Mouse (Mus musculus) MEL (cell line): Measurements from ENCODE around the gene Abcc3. TPM values are rescaled to one million over a fixed set of nuclear protein-coding genes. Genes with fewer than 3 reads are reported as not detected.
A peak's percentile ranks its signal among the peaks of the same experiment; 100 is the strongest.

ENCODE experiments used
- DNase-seq: peaks from one replicate; pipeline ENCODE4 v3.0.0; 2011; ENCODE audit warnings: low read depth, low spot score
- H3K27ac ChIP-seq: 2 replicates; pipeline ENCODE4 v1.5.1; 2012; ENCODE audit warnings: low read depth, mild to moderate bottlenecking, control low read depth, low read length, moderate library complexity; ENCODE audit not compliant: control insufficient read depth
- H3K27me3 ChIP-seq, 2 experiments: fragments of 150-350 bp in 1 of 2; sonication (generic) in 1 of 2; 2 replicates each; pipeline ENCODE4 v1.6.1; 2012; ENCODE audit warnings: low read length in 2 of 2, mild to moderate bottlenecking in 2 of 2, improper control_type of control experiment in 1 of 2, moderate library complexity in 1 of 2; ENCODE audit not compliant: insufficient read depth in 2 of 2, control insufficient read depth in 1 of 2
- H3K36me3 ChIP-seq, 2 experiments: 2 replicates each; pipeline ENCODE4 v1.6.1; 2012 to 2014; ENCODE audit warnings: low read length in 2 of 2, improper control_type of control experiment in 1 of 2, inconsistent platforms in 1 of 2, mild to moderate bottlenecking in 1 of 2; ENCODE audit not compliant: insufficient read depth in 2 of 2, control insufficient read depth in 1 of 2
- H3K4me1 ChIP-seq, 2 experiments: fragments of 150-350 bp in 1 of 2; sonication (generic) in 1 of 2; 2 replicates each; pipeline ENCODE4 v1.6.1; 2012; ENCODE audit warnings: low read length in 2 of 2, improper control_type of control experiment in 1 of 2, mild to moderate bottlenecking in 1 of 2; ENCODE audit not compliant: insufficient read depth in 2 of 2, control insufficient read depth in 1 of 2
- H3K4me3 ChIP-seq, 2 experiments: fragments of 150-350 bp in 1 of 2; sonication (generic) in 1 of 2; 2 replicates each; pipeline ENCODE4 v1.5.1; 2012; ENCODE audit warnings: low read depth in 2 of 2, low read length in 2 of 2, mild to moderate bottlenecking in 2 of 2, moderate library complexity in 2 of 2, control low read depth in 1 of 2, improper control_type of control experiment in 1 of 2; ENCODE audit not compliant: control insufficient read depth in 1 of 2, insufficient read depth in 1 of 2
- H3K79me2 ChIP-seq: 2 replicates; pipeline ENCODE4 v1.6.1; 2012; ENCODE audit warnings: mild to moderate bottlenecking, low read length, moderate library complexity; ENCODE audit not compliant: control insufficient read depth, poor library complexity, insufficient read depth
- H3K9ac ChIP-seq: 2 replicates; pipeline ENCODE4 v1.6.1; 2012; ENCODE audit warnings: low read depth, mild to moderate bottlenecking, control low read depth, low read length, moderate library complexity; ENCODE audit not compliant: control insufficient read depth, poor library complexity, severe bottlenecking
- H3K9me3 ChIP-seq: fragments of 150-350 bp; sonication (generic); replicated peaks from 2 replicates; pipeline ENCODE4 v1.6.1; 2012; ENCODE audit warnings: mild to moderate bottlenecking, low read length, improper control_type of control experiment, moderate library complexity; ENCODE audit not compliant: insufficient read depth
- BHLHE40 ChIP-seq: IDR thresholded peaks from 2 replicates; pipeline ENCODE4 v1.6.1; 2012; ENCODE audit warnings: low read depth, mild to moderate bottlenecking, inconsistent platforms, low read length, improper control_type of control experiment, borderline replicate concordance
- CHD1 ChIP-seq: IDR thresholded peaks from 2 replicates; pipeline ENCODE4 v1.6.1; 2012; ENCODE audit warnings: low read depth, mild to moderate bottlenecking, inconsistent platforms, low read length, improper control_type of control experiment
- CHD2 ChIP-seq: IDR thresholded peaks from 2 replicates; pipeline ENCODE4 v1.6.1; 2011; ENCODE audit warnings: low read length, improper control_type of control experiment
- CTCF ChIP-seq, 3 experiments: IDR thresholded peaks in 2 of 3; conservative IDR thresholded peaks in 1 of 3; 2 replicates each; pipeline ENCODE4 v1.5.1; 2011 to 2012; ENCODE audit warnings: low read length in 3 of 3, low read depth in 2 of 3, mild to moderate bottlenecking in 2 of 3, improper control_type of control experiment in 1 of 3, inconsistent platforms in 1 of 3, mixed read lengths in 1 of 3, moderate library complexity in 1 of 3; ENCODE audit not compliant: control insufficient read depth in 1 of 3, insufficient read depth in 1 of 3, poor library complexity in 1 of 3, severe bottlenecking in 1 of 3
- EP300 ChIP-seq, 2 experiments: IDR thresholded peaks; 2 replicates each; pipeline ENCODE4 v1.6.1; 2011; ENCODE audit warnings: improper control_type of control experiment in 2 of 2, low read length in 2 of 2, low read depth in 1 of 2, mild to moderate bottlenecking in 1 of 2
- GABPA ChIP-seq: IDR thresholded peaks from 2 replicates; pipeline ENCODE4 v1.6.1; 2012; ENCODE audit warnings: low read depth, mild to moderate bottlenecking, inconsistent platforms, low read length, improper control_type of control experiment, moderate library complexity
- JUND ChIP-seq: IDR thresholded peaks from 2 replicates; pipeline ENCODE4 v1.6.1; 2011; ENCODE audit warnings: low read depth, mild to moderate bottlenecking, improper control_type of control experiment, low read length
- MAFK ChIP-seq: IDR thresholded peaks from 2 replicates; pipeline ENCODE4 v1.6.1; 2011; ENCODE audit warnings: low read depth, mild to moderate bottlenecking, low read length, improper control_type of control experiment, borderline replicate concordance
- MAX ChIP-seq: IDR thresholded peaks from 2 replicates; pipeline ENCODE4 v1.6.1; 2011; ENCODE audit warnings: low read length, improper control_type of control experiment
- POLR2AphosphoS5 ChIP-seq: IDR thresholded peaks from 2 replicates; pipeline ENCODE4 v1.6.1; 2012; ENCODE audit warnings: low read depth, borderline replicate concordance, mild to moderate bottlenecking, inconsistent platforms, low read length, moderate library complexity, mixed read lengths
- RCOR1 ChIP-seq: IDR thresholded peaks from 2 replicates; pipeline ENCODE4 v1.6.1; 2012; ENCODE audit warnings: low read depth, mild to moderate bottlenecking, inconsistent platforms, low read length, improper control_type of control experiment
- SIN3A ChIP-seq: IDR thresholded peaks from 2 replicates; pipeline ENCODE4 v1.6.1; 2012; ENCODE audit warnings: low read length, improper control_type of control experiment, inconsistent platforms
- UBTF ChIP-seq: IDR thresholded peaks from 2 replicates; pipeline ENCODE4 v1.6.1; 2012; ENCODE audit warnings: low read depth, mild to moderate bottlenecking, inconsistent platforms, low read length, improper control_type of control experiment, moderate library complexity, borderline replicate concordance; ENCODE audit not compliant: insufficient read depth
- USF1 ChIP-seq: IDR thresholded peaks from 2 replicates; pipeline ENCODE4 v1.6.1; 2014; ENCODE audit warnings: low read depth, mild to moderate bottlenecking, inconsistent platforms, low read length, improper control_type of control experiment, moderate library complexity
- ZC3H11A ChIP-seq: IDR thresholded peaks from 2 replicates; pipeline ENCODE4 v1.6.1; 2012; ENCODE audit warnings: low read depth, mild to moderate bottlenecking, inconsistent platforms, low read length, improper control_type of control experiment
- polyA plus RNA-seq, 2 experiments: library from polyadenylated mRNA; stranded (reverse) in 1 of 2; unstranded in 1 of 2; fragments of >175 nt in 1 of 2; fragments of >200 nt in 1 of 2; gene quantifications; 2 replicates each; pipeline versions ENCODE4 v1.2.1 to v1.2.4; 2012; ENCODE audit warnings: low replicate concordance in 2 of 2, low read depth in 1 of 2; ENCODE audit not compliant: insufficient read length in 2 of 2, insufficient read depth in 1 of 2, missing spikeins in 1 of 2
- total RNA-seq: library from RNA; depleted of rRNA; stranded (reverse); fragments of 300-350 nt; gene quantifications from 2 replicates; pipeline ENCODE4 v1.2.3, GENCODE M21; 2012

Gene Abcc3
- total and polyA plus RNA-seq, 3 experiments = 0.27 to 0.29 TPM; not detected in 1

DNA sequence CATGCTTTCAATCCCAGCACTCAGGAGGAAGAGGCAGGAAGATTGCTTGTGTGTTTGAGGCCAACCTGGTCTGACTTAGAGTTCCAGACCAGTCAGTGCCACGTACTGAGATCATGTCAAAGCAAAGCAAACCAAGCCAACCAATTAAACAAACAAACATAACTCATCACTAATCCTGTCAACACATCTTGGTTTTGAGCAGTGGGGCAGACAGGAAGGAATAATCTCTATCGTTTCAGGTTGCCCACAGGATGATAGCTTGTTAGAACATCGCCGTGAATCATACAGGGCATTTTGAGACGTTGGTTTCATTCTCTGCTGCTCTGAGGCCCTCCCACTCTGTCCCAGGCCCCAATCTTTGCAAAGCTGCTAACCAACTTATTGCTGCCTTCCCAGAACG lies 22.8 kb downstream of the Abcc3 start (continued):
- TF ChIP-seq USF1 (no peak), MAX (no peak), UBTF (no peak), EP300 (IDR thresholded peaks at IDR 0.05; ENCODE audit: low read depth in 1 of 2, low read length in 2 of 2) (peak; percentile 62 to 71), ZC3H11A (no peak), CHD2 (no peak), CTCF (IDR thresholded peaks at IDR 0.05 in 2 of 3, conservative IDR thresholded peaks at IDR 0.05 in 1 of 3; ENCODE audit: control insufficient read depth in 1 of 3, insufficient read depth in 1 of 3, low read depth in 2 of 3, low read length in 3 of 3, poor library complexity in 1 of 3, severe bottlenecking in 1 of 3) (no peak), SIN3A (no peak)

DNA sequence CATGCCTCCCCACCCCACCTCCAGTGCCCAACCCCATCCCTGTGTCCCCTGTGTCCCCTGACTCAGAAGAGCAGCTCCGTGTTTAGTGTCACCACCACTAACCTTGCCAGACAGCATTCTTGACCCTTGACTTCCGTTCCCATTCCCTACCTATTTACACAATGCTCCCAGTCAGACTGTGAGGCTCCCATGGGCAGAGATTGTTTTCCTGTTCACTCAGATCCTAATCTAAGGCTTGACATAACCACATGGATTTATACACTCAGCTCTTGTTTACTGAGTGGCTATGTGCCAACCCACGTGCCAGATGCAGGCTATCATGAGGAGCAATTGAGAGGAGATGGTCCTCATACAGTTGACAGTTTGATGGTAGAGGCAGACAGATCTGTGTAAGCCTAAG lies 27.5 kb downstream of the Abcc3 start:
- H3K27ac ChIP-seq = no peak overlapping the region
- peaks cover 2 to 4% of the 10 kb centered on the region in 2 experiments for H3K27me3 ChIP-seq
- H3K79me2 ChIP-seq = no peaks in the 10 kb centered on the region
- no peak overlapping the region for H3K9ac ChIP-seq
- H3K9me3 ChIP-seq = no peaks in the 10 kb centered on the region
- no peak for TF ChIP-seq CHD1
- H3K36me3 ChIP-seq = peaks cover 0 to 6% of the 10 kb centered on the region in 2 experiments; a peak in 2 of 4 replicates
- no peak overlapping the region for H3K4me3 ChIP-seq
- no peak for DNase-seq
- H3K4me1 ChIP-seq = peaks cover 5 to 9% of the 10 kb centered on the region in 2 experiments

GRCm38 (mm10) chr11:94363690-94364089 lies 29.1 kb downstream of the Abcc3 start:
- H3K4me3 ChIP-seq = no peak overlapping the region
- no peak overlapping the region for H3K27ac ChIP-seq
- DNase-seq = no peak
- peaks cover 4 to 5% of the 10 kb centered on the region in 2 experiments for H3K27me3 ChIP-seq
- H3K9me3 ChIP-seq = no peaks in the 10 kb centered on the region
- no peaks in the 10 kb centered on the region for H3K36me3 ChIP-seq
- H3K4me1 ChIP-seq = no peaks in the 10 kb centered on the region
- H3K79me2 ChIP-seq = no peaks in the 10 kb centered on the region
- no peak overlapping the region for H3K9ac ChIP-seq
- TF ChIP-seq JUND = no peak
- TF ChIP-seq MAX = no peak
- no peak for TF ChIP-seq GABPA
- TF ChIP-seq RCOR1 = no peak
- TF ChIP-seq MAFK = no peak
- no peak for TF ChIP-seq BHLHE40
- no peak for TF ChIP-seq POLR2AphosphoS5
